Mouse (Mus musculus) gastrocnemius, postnatal 4 days (tissue): Measurements from ENCODE around the gene Clec11a. TPM values are rescaled to one million over a fixed set of nuclear protein-coding genes. Genes with fewer than 3 reads are reported as not detected.

ENCODE experiments used
- DNase-seq, 2 experiments: peaks; one replicate each; pipeline ENCODE4 v3.0.0; 2021 to 2022; ENCODE audit warnings: low spot score in 2 of 2, mixed read lengths in 2 of 2
- long read RNA-seq, 2 experiments: library from polyadenylated mRNA; stranded (forward); transcript quantifications; one replicate each; pipeline ENCODE4 v2.0.0; 2021
- total RNA-seq, 2 experiments: library from RNA; stranded (reverse); gene quantifications; 2 replicates each; pipeline ENCODE4 v1.2.3; 2021

The Clec11a gene
- total RNA-seq: 1 to 10 TPM; 3.9 to 4.7 TPM
- long read RNA-seq, experiment 1, partial matches to known transcripts: 5 of 6 reads
- long read RNA-seq, experiment 1, other reads (novel, unspliced or antisense): 0 of 6 reads
- long read RNA-seq, experiment 2, partial matches to known transcripts: 2 of 6 reads
- long read RNA-seq, experiment 2, other reads (novel, unspliced or antisense): 1 of 6 reads

DNA sequence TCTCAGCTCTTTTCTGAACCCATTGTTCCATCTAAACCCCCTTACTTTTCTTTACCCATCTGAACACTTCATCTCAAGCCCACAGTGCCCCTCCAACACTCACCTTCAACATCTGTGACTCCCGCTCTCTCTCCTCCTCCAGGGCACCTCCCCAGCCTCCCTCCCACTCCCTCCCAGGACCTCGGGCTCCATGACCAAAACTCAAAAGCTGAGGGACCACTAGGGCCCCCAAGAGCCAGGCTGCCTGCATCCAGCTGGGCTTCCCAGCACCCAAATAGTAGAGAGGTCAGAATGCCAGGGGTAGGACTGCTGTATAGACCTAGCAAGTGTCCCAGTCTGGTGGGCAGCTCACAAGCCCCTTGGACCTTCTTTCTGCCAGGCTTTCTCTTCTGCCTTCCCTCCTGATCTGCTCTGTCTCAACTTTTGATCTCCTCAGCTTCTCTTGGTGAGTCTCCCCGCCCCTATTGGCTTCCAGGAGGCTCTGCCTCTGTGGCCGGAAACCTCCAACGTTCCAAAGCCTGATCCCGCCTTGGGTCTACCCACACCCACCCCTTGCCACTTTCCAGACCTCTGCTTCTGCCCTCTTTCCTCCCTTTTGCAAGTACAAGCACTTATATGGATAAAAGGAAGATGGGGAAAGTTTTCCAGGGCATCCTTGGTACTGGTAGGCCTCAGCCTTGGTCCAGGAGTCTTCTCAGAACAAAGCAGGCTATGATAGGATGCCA, at the start of gene Clec11a:
Clec11a (minus strand) TSS at position 387 of the 725 bp plus-strand sequence.
- no peak for DNase-seq

DNA sequence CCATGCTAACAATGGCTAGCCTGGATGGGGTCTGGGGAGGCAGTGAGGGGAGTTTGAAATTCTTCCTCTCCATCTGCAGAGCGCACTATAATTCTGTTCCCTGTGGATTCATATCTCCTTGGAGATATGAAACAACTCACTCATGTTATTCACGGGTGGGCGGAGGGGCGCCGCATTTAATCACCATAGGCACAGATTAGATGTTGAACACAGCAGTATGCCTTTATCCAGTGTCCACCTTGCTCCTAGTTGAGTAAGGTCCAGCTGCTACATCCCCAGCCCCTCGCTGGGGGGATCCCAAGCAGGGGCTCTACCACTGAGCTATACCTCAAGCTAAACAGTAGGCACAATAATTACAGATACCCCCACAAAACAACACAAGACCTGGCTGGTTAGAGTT, 48.7 kb upstream of the Clec11a start:
- no peak for DNase-seq

DNA sequence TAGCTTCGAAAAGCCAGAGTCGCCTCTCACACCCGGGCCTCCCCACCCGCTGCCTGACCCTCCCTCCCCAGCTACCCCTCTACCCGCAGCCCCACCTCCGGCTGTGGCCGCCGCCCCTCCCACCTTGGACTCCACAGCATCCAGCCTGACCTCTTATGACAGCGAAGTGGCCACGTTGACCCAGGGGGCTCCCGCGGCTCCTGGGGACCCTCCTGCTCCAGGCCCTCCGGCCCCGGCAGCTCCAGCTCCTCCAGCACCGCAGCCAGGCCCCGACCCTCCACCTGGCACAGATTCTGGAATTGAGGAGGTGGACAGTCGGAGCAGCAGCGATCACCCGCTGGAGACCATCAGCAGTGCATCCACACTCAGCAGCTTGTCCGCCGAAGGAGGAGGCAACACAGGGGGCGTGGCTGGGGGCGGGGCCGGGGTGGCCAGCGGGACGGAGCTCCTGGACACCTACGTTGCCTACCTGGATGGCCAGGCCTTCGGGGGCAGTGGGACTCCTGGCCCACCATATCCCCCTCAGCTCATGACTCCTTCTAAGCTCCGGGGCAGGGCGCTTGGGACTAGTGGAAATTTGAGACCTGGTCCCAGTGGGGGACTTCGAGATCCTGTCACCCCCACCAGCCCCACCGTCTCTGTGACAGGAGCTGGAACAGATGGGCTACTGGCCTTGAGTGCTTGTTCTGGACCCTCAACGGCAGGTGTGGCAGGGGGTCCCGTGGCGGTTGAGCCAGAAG, 47.1 kb upstream of the Clec11a start:
- no peak for DNase-seq

DNA sequence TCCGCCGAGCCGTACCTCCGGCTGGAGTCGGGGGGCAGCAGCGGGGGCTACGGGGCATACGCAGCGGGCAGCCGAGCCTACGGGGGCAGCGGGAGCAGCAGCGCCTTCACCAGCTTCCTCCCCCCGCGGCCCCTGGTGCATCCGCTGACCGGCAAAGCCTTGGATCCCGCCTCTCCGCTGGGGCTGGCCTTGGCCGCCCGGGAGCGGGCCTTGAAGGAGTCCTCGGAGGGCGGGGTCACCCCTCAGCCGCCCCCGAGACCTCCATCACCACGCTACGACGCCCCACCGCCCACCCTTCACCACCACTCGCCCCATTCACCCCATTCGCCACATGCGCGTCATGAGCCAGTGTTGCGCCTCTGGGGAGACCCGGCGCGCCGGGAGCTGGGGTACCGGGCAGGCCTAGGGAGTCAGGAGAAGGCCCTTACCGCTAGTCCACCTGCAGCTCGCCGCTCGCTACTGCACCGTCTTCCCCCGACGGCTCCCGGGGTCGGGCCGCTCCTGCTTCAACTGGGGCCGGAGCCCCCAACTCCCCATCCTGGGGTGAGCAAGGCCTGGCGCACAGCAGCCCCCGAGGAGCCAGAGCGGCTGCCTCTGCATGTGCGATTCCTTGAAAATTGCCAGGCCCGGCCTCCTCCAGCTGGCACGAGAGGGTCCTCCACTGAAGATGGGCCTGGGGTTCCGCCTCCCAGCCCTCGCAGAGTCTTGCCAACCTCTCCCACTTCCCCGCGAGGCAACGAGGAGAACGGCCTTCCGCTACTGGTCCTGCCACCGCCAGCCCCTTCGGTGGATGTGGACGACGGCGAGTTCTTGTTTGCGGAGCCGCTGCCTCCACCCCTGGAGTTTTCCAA, 46.3 kb upstream of the Clec11a start:
- DNase-seq: no peak

- no peak for DNase-seq
These were observed 45.4 kb upstream of the Clec11a start for GRCm38 (mm10) chr7:44351881-44352749.

GRCm38 (mm10) chr7:44350957-44351711, 44.4 kb upstream of the Clec11a start:
- peak in 1 of 2 experiments; percentile 75 for DNase-seq

GRCm38 (mm10) chr7:44349043-44349442, 42.3 kb upstream of the Clec11a start:
- DNase-seq: no peak

GRCm38 (mm10) chr7:44344622-44345021, 37.9 kb upstream of the Clec11a start:
- DNase-seq: no peak

GRCm38 (mm10) chr7:44343459-44344015, 36.8 kb upstream of the Clec11a start:
- DNase-seq: no peak

GRCm38 (mm10) chr7:44341714-44342113, 35.0 kb upstream of the Clec11a start:
- DNase-seq: no peak

DNA sequence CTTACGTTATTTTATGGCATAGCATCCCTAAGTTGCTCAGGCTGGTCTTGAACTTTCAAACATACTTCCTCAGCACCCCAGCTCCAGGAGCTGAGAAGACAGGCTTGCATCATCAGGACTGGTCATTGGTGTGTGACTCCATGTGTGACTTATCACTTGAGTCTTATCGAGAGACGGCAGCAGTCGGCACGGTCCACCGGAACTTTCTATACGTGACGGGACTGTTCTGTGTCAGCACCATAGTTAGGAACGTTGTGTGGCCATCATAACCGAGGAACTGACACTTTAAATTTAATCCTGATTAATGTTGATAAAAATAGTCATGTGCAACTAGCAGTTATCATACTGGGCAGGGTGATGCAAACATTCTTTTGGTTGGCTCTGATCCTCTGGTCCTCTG, 34.4 kb upstream of the Clec11a start:
- DNase-seq: no peak

DNA sequence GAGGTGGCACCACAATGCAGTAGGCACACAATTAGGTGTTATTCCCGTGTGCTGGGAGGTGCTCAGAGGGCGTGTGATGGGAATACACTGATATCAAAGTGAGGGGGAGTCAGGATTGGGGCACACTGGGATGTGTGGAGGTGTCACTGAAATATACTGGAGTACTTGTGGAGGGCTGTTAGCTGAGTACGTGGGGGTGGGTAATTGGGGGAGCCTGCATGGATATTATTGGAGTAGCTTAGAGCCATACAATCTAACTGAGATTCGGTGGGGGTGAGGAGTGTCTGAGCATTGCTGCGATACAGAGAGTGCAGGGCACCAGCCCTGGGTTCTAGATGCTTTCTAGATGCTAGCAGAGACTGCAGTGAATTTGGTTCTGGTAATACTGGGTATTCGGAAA, 33.5 kb upstream of the Clec11a start:
- DNase-seq: no peak

DNA sequence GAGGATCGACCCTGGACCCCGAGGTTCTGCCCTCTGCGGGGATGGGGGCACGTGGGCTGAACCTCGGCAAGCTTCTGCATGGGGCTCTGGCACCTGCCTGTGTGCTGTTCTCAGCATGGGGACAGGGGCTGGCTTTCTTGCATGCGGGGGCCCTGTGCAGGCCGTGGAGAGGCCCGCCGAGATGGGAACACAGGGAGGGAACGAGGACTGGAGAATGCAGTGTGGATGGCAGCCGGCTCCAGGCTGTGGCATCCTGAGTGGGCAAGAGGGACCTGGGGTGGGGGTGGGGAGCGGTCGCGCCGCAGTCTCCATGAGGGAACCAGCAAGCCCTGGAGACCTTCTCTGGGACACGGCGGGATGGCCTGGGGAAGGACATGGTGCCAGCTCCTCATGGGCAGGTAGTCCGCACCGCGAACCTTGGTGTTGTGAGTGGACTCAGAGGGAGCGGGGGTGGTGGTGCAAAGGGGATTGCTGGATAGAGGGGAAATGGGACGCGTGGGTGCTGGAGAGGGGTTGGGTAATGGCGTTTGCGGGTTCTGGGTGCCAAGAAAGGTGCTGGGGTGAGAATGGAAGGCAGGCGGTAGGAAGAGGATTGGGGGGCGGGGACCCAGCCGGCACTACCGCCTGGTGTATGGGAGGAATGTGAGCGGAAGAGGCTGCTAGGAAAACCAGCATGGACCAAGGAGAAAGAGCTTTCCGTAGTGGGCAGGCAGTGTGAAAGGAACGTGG, 30.6 kb upstream of the Clec11a start:
- DNase-seq: no peak

DNA sequence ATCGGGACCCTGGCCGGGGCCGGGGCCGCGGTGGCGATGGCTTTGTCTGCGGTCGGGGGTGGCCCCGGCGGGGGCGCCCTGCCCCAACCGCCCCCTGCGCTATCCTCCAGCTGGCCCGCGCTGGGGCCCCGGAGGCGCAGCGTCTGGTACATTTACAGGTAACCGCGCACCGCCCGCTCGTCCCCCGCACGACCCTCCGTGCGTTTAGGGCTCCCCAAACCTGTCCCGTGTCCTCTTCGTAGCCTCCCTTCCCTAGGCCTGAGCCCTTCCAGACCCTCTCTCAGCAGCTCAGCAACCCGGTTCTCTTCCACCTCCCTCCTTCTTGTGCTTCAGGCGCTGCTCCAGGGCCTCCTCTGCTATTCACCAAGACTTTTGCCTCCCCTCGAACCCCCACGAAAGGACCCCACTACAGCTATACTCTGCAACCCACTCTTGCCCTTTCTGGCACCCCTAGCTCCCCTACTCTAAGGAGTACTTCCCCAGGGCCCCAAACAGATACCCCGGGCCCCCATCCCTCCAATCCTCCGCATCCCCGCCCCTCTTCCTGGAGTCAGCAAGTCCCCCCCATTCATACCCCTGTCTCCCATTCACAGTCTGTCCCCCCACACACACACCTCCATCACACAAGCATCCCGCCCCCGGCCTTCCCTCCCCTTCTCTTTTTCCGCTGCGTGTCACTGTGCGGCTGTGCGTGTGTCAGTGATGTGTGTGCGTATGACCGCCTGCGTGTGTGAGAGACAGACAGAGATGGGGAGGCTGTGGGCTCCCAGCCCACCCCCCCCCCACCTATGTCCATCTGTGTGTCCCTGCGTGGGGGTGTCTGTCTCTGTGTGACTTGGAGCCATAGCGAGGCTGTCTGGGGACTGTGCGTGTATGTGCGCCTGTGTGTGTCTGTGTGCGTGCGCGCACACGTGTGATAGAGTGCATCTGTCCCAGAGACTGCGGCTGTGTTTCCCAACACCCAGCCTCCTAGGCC, 29.6 kb upstream of the Clec11a start:
- DNase-seq: no peak

GRCm38 (mm10) chr7:44335031-44335878, 28.6 kb upstream of the Clec11a start:
- no peak for DNase-seq

DNA sequence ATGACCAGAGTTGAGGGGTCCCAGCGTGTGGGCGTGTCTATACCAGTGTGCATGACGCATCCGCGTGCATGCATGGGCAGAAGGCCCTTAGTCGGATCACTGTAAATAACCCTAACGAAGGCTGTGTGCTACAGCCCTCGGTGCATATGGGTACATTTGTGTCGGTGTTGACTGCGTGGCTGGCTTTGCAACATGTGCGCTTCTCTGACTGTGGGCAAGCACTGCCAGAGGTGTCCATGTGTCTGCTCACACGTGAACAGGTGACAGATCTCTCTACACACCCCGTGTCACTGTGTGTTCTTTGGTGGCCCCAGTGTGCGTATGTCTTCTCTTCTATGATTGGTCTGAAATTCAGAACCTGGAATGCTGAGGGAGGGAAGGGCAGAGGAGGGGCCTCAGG, 27.4 kb upstream of the Clec11a start:
- DNase-seq: no peak
